Mouse (Mus musculus): Measurements from ENCODE around the gene Smpdl3a. TPM values are rescaled to one million over a fixed set of nuclear protein-coding genes. Genes with fewer than 3 reads are reported as not detected.
A peak's percentile ranks its signal among the peaks of the same experiment; 100 is the strongest.

Gene Smpdl3a
- polyA plus RNA-seq, 1 experiment from 2014 or later = 65.1 TPM

DNA sequence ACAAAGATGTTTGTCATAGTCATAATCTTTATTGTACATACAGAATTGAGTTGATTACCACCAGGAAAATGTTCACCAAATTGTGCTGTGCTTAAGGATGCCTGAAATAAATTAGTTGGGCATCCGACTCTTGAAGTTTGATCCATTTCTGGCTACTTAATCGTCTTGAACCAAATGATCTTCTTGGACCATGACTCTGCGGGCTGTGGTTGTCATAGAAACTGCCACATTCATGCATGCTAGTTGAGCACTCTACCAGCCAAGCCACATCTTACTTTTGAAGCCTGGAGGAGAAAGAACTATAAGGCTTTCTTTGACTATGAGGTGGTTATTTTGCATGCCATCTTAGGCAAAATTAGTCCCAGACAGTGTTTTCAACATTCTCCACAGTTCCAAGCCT is 35.5 kb downstream of the Smpdl3a start:
- Histone ChIP-seq H3K4me1 (replicated peaks; ENCODE audit: control insufficient read depth, insufficient read depth) (no peaks in the 10 kb centered on the region), H3K27me3 (ENCODE audit: control insufficient read depth, insufficient read depth, low read length) (no peaks in the 10 kb centered on the region), H3K4me2 (replicated peaks; ENCODE audit: low read depth) (no peak overlapping the region), H3K27ac (replicated peaks) (no peak overlapping the region), H3K36me3 (ENCODE audit: control insufficient read depth, insufficient read depth, low read length) (no peaks in the 10 kb centered on the region), H3K9me3 (ENCODE audit: control insufficient read depth, low read length) (no peaks in the 10 kb centered on the region), H3K4me3 (ENCODE audit: low read depth, low read length) (no peak overlapping the region), H3K9ac (ENCODE audit: low read length) (no peak overlapping the region)
- ATAC-seq (ENCODE audit: low FRiP score, low TSS enrichment) = no peak
- 81% methylated on average over 3 of the region's 3 CpGs for WGBS
- no peak for DNase-seq (ENCODE audit: low spot score)
- no peak for TF ChIP-seq CTCF (IDR thresholded peaks at IDR 0.05; ENCODE audit: low read depth)
- TF ChIP-seq EP300 (optimal IDR thresholded peaks at IDR 0.05) = no peak

DNA sequence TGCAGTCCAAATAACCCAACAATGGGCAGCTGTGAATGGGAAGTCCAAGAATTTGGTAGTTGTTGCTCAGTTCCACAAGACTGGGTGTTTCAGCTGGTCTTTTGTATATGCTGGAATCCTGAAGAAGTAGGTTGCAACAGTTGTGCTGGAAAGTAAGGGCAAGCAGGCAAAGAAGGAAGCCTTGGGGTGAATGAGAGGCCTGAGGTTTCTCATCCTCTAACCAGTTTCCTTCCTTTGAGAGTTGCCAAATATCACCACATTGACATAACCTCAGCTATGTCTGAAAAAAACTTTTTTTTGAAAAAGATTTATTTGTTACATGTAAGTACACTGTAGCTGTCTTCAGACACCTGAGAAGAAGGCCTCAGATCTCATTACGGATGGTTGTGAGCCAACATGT is 41.0 kb downstream of the Smpdl3a start:
- Histone ChIP-seq H3K9ac (ENCODE audit: low read length) (no peak overlapping the region), H3K27ac (replicated peaks) (no peak overlapping the region), H3K36me3 (ENCODE audit: control insufficient read depth, insufficient read depth, low read length) (no peaks in the 10 kb centered on the region), H3K27me3 (ENCODE audit: control insufficient read depth, insufficient read depth, low read length) (no peaks in the 10 kb centered on the region), H3K4me1 (replicated peaks; ENCODE audit: control insufficient read depth, insufficient read depth) (no peaks in the 10 kb centered on the region), H3K4me2 (replicated peaks; ENCODE audit: low read depth) (no peak overlapping the region), H3K4me3 (ENCODE audit: low read depth, low read length) (no peak overlapping the region), H3K9me3 (ENCODE audit: control insufficient read depth, low read length) (no peaks in the 10 kb centered on the region)
- 84% methylated on average over 1 of the region's 1 CpGs for WGBS
- DNase-seq (ENCODE audit: low spot score) (no peak), ATAC-seq (ENCODE audit: low FRiP score, low TSS enrichment) (no peak)
- TF ChIP-seq CTCF (IDR thresholded peaks at IDR 0.05; ENCODE audit: low read depth) = no peak
- TF ChIP-seq EP300 (optimal IDR thresholded peaks at IDR 0.05) = no peak

DNA sequence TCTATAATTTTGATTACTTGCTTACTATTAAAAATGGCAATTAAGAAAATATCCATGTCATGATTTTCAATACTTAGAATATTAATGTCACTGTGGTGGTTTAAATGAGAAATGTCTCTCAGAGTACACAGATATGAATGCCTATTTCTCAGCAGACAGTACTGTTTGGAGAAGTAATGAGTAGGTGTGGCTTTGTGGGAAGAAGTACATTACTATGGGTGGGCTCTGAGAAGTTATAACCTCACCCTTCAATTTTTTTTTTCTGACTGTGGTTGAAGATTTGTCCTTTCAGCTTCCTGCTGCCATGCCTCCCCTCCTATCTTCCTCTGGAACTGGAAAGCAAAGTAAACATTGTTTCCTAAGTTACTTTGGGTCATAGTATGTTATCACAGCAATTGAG is 41.8 kb downstream of the Smpdl3a start:
- TF ChIP-seq EP300 (optimal IDR thresholded peaks at IDR 0.05) = no peak
- TF ChIP-seq CTCF (IDR thresholded peaks at IDR 0.05; ENCODE audit: low read depth) = no peak
- Histone ChIP-seq H3K36me3 (ENCODE audit: control insufficient read depth, insufficient read depth, low read length) (no peaks in the 10 kb centered on the region), H3K27me3 (ENCODE audit: control insufficient read depth, insufficient read depth, low read length) (no peaks in the 10 kb centered on the region), H3K4me1 (replicated peaks; ENCODE audit: control insufficient read depth, insufficient read depth) (no peaks in the 10 kb centered on the region), H3K9me3 (ENCODE audit: control insufficient read depth, low read length) (no peaks in the 10 kb centered on the region), H3K4me2 (replicated peaks; ENCODE audit: low read depth) (no peak overlapping the region), H3K4me3 (ENCODE audit: low read depth, low read length) (no peak overlapping the region), H3K27ac (replicated peaks) (no peak overlapping the region), H3K9ac (ENCODE audit: low read length) (no peak overlapping the region)
- DNase-seq (ENCODE audit: low spot score) (no peak), ATAC-seq (ENCODE audit: low FRiP score, low TSS enrichment) (no peak)

GRCm38 (mm10) chr10:57841638-57842509 is 47.7 kb downstream of the Smpdl3a start:
- Histone ChIP-seq H3K4me3 (ENCODE audit: low read depth, low read length) (no peak overlapping the region), H3K27ac (replicated peaks) (no peak overlapping the region), H3K9ac (ENCODE audit: low read length) (no peak overlapping the region), H3K4me2 (replicated peaks; ENCODE audit: low read depth) (no peak overlapping the region), H3K4me1 (replicated peaks; ENCODE audit: control insufficient read depth, insufficient read depth) (no peaks in the 10 kb centered on the region), H3K9me3 (ENCODE audit: control insufficient read depth, low read length) (no peaks in the 10 kb centered on the region), H3K36me3 (ENCODE audit: control insufficient read depth, insufficient read depth, low read length) (no peaks in the 10 kb centered on the region), H3K27me3 (ENCODE audit: control insufficient read depth, insufficient read depth, low read length) (no peaks in the 10 kb centered on the region)
- TF ChIP-seq EP300 (optimal IDR thresholded peaks at IDR 0.05) (no peak), CTCF (IDR thresholded peaks at IDR 0.05; ENCODE audit: low read depth) (peak; percentile 94)
- WGBS = 30% methylated on average over 8 of the region's 8 CpGs
- ATAC-seq (ENCODE audit: low FRiP score, low TSS enrichment) (no peak), DNase-seq (ENCODE audit: low spot score) (peak; percentile 35)

- Histone ChIP-seq H3K4me1 (replicated peaks; ENCODE audit: control insufficient read depth, insufficient read depth) (no peaks in the 10 kb centered on the region), H3K27ac (replicated peaks) (no peak overlapping the region), H3K4me2 (replicated peaks; ENCODE audit: low read depth) (no peak overlapping the region), H3K27me3 (ENCODE audit: control insufficient read depth, insufficient read depth, low read length) (no peaks in the 10 kb centered on the region), H3K9me3 (ENCODE audit: control insufficient read depth, low read length) (no peaks in the 10 kb centered on the region), H3K36me3 (ENCODE audit: control insufficient read depth, insufficient read depth, low read length) (no peaks in the 10 kb centered on the region), H3K9ac (ENCODE audit: low read length) (no peak overlapping the region), H3K4me3 (ENCODE audit: low read depth, low read length) (no peak overlapping the region)
- ATAC-seq (ENCODE audit: low FRiP score, low TSS enrichment) (no peak), DNase-seq (ENCODE audit: low spot score) (no peak)
- TF ChIP-seq EP300 (optimal IDR thresholded peaks at IDR 0.05) (no peak), CTCF (IDR thresholded peaks at IDR 0.05; ENCODE audit: low read depth) (peak; percentile 81)
- 43% methylated on average over 6 of the region's 6 CpGs for WGBS
Measured at GRCm38 (mm10) chr10:57847916-57848682, 54.0 kb downstream of the Smpdl3a start.

Other genes starting within 250 kb of the Smpdl3a start
- gene Pkib, start 162.4 kb upstream of the Smpdl3a start, polyA plus RNA-seq (2015; fragmentation: Nextera tagmentation; extraction: Ambion mirVana) = 1.8 and 2.1 TPM in 2 replicates
- 31.2 and 36.9 TPM in 2 replicates for gene Fabp7, start 9.5 kb upstream of the Smpdl3a start, polyA plus RNA-seq (2015; fragmentation: Nextera tagmentation; extraction: Ambion mirVana)

Measured in stomach, postnatal 0 days (tissue).